Mouse (Mus musculus) CH12.LX (cell line): ENCODE measurements around the gene Nt5c2. TPM values are rescaled to one million over a fixed set of nuclear protein-coding genes. Genes with fewer than 3 reads are reported as not detected.

ENCODE experiments used
- DNase-seq: peaks from one replicate; pipeline ENCODE4 v3.0.0-alpha.2; 2013; ENCODE audit errors: extremely low read depth
- H3K27ac ChIP-seq: 2 replicates; pipeline ENCODE4 v1.5.1; 2012; ENCODE audit warnings: low read depth, mild to moderate bottlenecking, control low read depth, moderate library complexity; ENCODE audit not compliant: insufficient read depth
- H3K27me3 ChIP-seq: replicated peaks from 2 replicates; pipeline ENCODE3; 2012; ENCODE audit warnings: inconsistent platforms
- H3K36me3 ChIP-seq, 2 experiments: replicated peaks in 1 of 2; 2 replicates each; pipeline versions ENCODE3 to v1.6.1; 2012; ENCODE audit warnings: inconsistent platforms in 1 of 2, low read length in 1 of 2, mild to moderate bottlenecking in 1 of 2, mixed read lengths in 1 of 2, moderate library complexity in 1 of 2; ENCODE audit not compliant: control insufficient read depth in 1 of 2, insufficient read depth in 1 of 2
- H3K4me1 ChIP-seq, 2 experiments: 2 replicates each; pipeline ENCODE4 v1.6.1; 2012; ENCODE audit warnings: inconsistent platforms in 1 of 2, moderate library complexity in 1 of 2; ENCODE audit not compliant: insufficient read depth in 2 of 2, control insufficient read depth in 1 of 2
- H3K4me2 ChIP-seq: 2 replicates; pipeline ENCODE4 v1.6.1; 2012; ENCODE audit warnings: low read depth, mild to moderate bottlenecking, control low read depth; ENCODE audit not compliant: poor library complexity, insufficient read depth, severe bottlenecking
- H3K4me3 ChIP-seq, 3 experiments: fragments of 150-350 bp in 1 of 3; sonication (generic) in 1 of 3; replicated peaks in 1 of 3; 2 replicates each; pipeline versions ENCODE3 to v1.5.1; 2011 to 2012; ENCODE audit warnings: low read depth in 2 of 3, low read length in 2 of 3, mild to moderate bottlenecking in 2 of 3, moderate library complexity in 2 of 3, control low read depth in 1 of 3, improper control_type of control experiment in 1 of 3, inconsistent platforms in 1 of 3, mixed read lengths in 1 of 3; ENCODE audit not compliant: poor library complexity in 1 of 3
- H3K79me2 ChIP-seq: replicated peaks from 2 replicates; pipeline ENCODE4 v1.6.1; 2012; ENCODE audit warnings: mild to moderate bottlenecking, moderate library complexity; ENCODE audit not compliant: control insufficient read depth, poor library complexity, insufficient read depth, severe bottlenecking; ENCODE audit errors: extremely low read depth
- H3K9ac ChIP-seq: 2 replicates; pipeline ENCODE4 v1.6.1; 2012; ENCODE audit warnings: low read depth, mild to moderate bottlenecking, control low read depth, moderate library complexity; ENCODE audit not compliant: insufficient read depth
- H3K9me3 ChIP-seq: replicated peaks from 2 replicates; pipeline ENCODE3; 2012; ENCODE audit warnings: low read length, inconsistent platforms, mixed read lengths
- BHLHE40 ChIP-seq: IDR thresholded peaks from 2 replicates; pipeline ENCODE4 v1.6.1; 2011; ENCODE audit warnings: mild to moderate bottlenecking, low read depth, low read length, improper control_type of control experiment
- CHD1 ChIP-seq: IDR thresholded peaks from 2 replicates; pipeline ENCODE4 v1.6.1; 2012; ENCODE audit warnings: low read depth, low read length, improper control_type of control experiment, inconsistent platforms
- CHD2 ChIP-seq: IDR thresholded peaks from 2 replicates; pipeline ENCODE4 v1.6.1; 2011; ENCODE audit warnings: low read length, improper control_type of control experiment
- CTCF ChIP-seq, 2 experiments: IDR thresholded peaks in 1 of 2; conservative IDR thresholded peaks in 1 of 2; 2 replicates each; pipeline ENCODE4 v1.5.1; 2011 to 2012; ENCODE audit warnings: low read depth in 2 of 2, low read length in 2 of 2, improper control_type of control experiment in 1 of 2, inconsistent platforms in 1 of 2, mild to moderate bottlenecking in 1 of 2, moderate library complexity in 1 of 2
- E2F4 ChIP-seq: IDR thresholded peaks from 2 replicates; pipeline ENCODE4 v1.6.1; 2011; ENCODE audit warnings: low read depth, low read length, improper control_type of control experiment; ENCODE audit not compliant: insufficient replicate concordance
- ELF1 ChIP-seq: IDR thresholded peaks from 2 replicates; pipeline ENCODE4 v1.6.1; 2014; ENCODE audit warnings: low read depth, mild to moderate bottlenecking, inconsistent platforms, low read length, improper control_type of control experiment
- GABPA ChIP-seq: IDR thresholded peaks from 2 replicates; pipeline ENCODE4 v1.6.1; 2012; ENCODE audit warnings: low read depth, low read length, improper control_type of control experiment, inconsistent platforms; ENCODE audit not compliant: insufficient replicate concordance
- HCFC1 ChIP-seq: IDR thresholded peaks from 2 replicates; pipeline ENCODE4 v1.6.1; 2012; ENCODE audit warnings: low read depth, mild to moderate bottlenecking, inconsistent platforms, low read length, improper control_type of control experiment
- IRF4 ChIP-seq: IDR thresholded peaks from 2 replicates; pipeline ENCODE4 v1.6.1; 2014; ENCODE audit warnings: low read depth, mild to moderate bottlenecking, inconsistent platforms, low read length, improper control_type of control experiment
- JUN ChIP-seq: IDR thresholded peaks from 2 replicates; pipeline ENCODE4 v1.6.1; 2011; ENCODE audit warnings: low read depth, mild to moderate bottlenecking, low read length, improper control_type of control experiment, moderate library complexity; ENCODE audit not compliant: insufficient read depth
- JUND ChIP-seq: conservative IDR thresholded peaks from 2 replicates; pipeline ENCODE4 v1.6.1; 2011; ENCODE audit warnings: low read depth, low read length, improper control_type of control experiment
- MAFK ChIP-seq: IDR thresholded peaks from 2 replicates; pipeline ENCODE4 v1.6.1; 2011; ENCODE audit warnings: low read length, improper control_type of control experiment; ENCODE audit not compliant: insufficient replicate concordance
- MAX ChIP-seq: IDR thresholded peaks from 2 replicates; pipeline ENCODE4 v1.6.1; 2011; ENCODE audit warnings: low read length, improper control_type of control experiment
- MEF2A ChIP-seq: IDR thresholded peaks from 2 replicates; pipeline ENCODE4 v1.6.1; 2014; ENCODE audit warnings: low read depth, mild to moderate bottlenecking, inconsistent platforms, low read length, improper control_type of control experiment, borderline replicate concordance
- MXI1 ChIP-seq: IDR thresholded peaks from 2 replicates; pipeline ENCODE4 v1.6.1; 2011; ENCODE audit warnings: mild to moderate bottlenecking, low read depth, low read length, improper control_type of control experiment
- MYC ChIP-seq: IDR thresholded peaks from 2 replicates; pipeline ENCODE4 v1.6.1; 2011; ENCODE audit warnings: low read depth, mild to moderate bottlenecking, improper control_type of control experiment, low read length
- NELFE ChIP-seq: IDR thresholded peaks from 2 replicates; pipeline ENCODE4 v1.6.1; 2011; ENCODE audit warnings: low read depth, low read length, improper control_type of control experiment
- NRF1 ChIP-seq: IDR thresholded peaks from 2 replicates; pipeline ENCODE4 v1.6.1; 2014; ENCODE audit warnings: low read depth, mild to moderate bottlenecking, inconsistent platforms, low read length, improper control_type of control experiment, moderate library complexity
- PAX5 ChIP-seq: IDR thresholded peaks from 2 replicates; pipeline ENCODE4 v1.6.1; 2012; ENCODE audit warnings: low read length, inconsistent platforms, mixed read lengths
- POLR2AphosphoS2 ChIP-seq: IDR thresholded peaks from 2 replicates; pipeline ENCODE4 v1.6.1; 2011; ENCODE audit warnings: low read depth, low read length, improper control_type of control experiment
- SIN3A ChIP-seq: IDR thresholded peaks from 2 replicates; pipeline ENCODE4 v1.6.1; 2012; ENCODE audit warnings: low read length, improper control_type of control experiment, inconsistent platforms
- SMC3 ChIP-seq: IDR thresholded peaks from 2 replicates; pipeline ENCODE4 v1.6.1; 2011; ENCODE audit warnings: low read depth, low read length, improper control_type of control experiment
- TCF12 ChIP-seq: IDR thresholded peaks from 2 replicates; pipeline ENCODE4 v1.6.1; 2014; ENCODE audit warnings: low read depth, mild to moderate bottlenecking, inconsistent platforms, low read length, improper control_type of control experiment
- UBTF ChIP-seq: IDR thresholded peaks from 2 replicates; pipeline ENCODE4 v1.6.1; 2012; ENCODE audit warnings: low read depth, mild to moderate bottlenecking, inconsistent platforms, low read length, improper control_type of control experiment, moderate library complexity
- USF2 ChIP-seq: conservative IDR thresholded peaks from 2 replicates; pipeline ENCODE4 v1.6.1; 2011; ENCODE audit warnings: low read depth, low read length, improper control_type of control experiment
- ZC3H11A ChIP-seq: IDR thresholded peaks from 2 replicates; pipeline ENCODE4 v1.6.1; 2012; ENCODE audit warnings: low read depth, mild to moderate bottlenecking, inconsistent platforms, low read length, improper control_type of control experiment
- ZMIZ1 ChIP-seq: IDR thresholded peaks from 2 replicates; pipeline ENCODE4 v1.6.1; 2012; ENCODE audit warnings: low read depth, mild to moderate bottlenecking, inconsistent platforms, low read length, improper control_type of control experiment
- ZNF384 ChIP-seq: IDR thresholded peaks from 2 replicates; pipeline ENCODE4 v1.6.1; 2012; ENCODE audit warnings: low read depth, low read length, improper control_type of control experiment, inconsistent platforms
- dilution Hi-C: fragments of 300-500 bp; cut with MboI; formaldehyde crosslinking; loops from 2 replicates; pipeline ENCODE4 v1.14.3; 2020; ENCODE audit warnings: low sequenced_read_pairs; ENCODE audit not compliant: extremely low pct_unique_long_range_greater_than_20kb, extremely low pct_ligation_motif_present
- in situ Hi-C: fragments of 300-500 bp; cut with MboI; formaldehyde crosslinking; loops from 3 replicates; pipeline ENCODE4 v1.14.3; 2019; ENCODE audit warnings: low sequenced_read_pairs, low pct_ligation_motif_present, low pct_unique_long_range_greater_than_20kb, mixed read lengths
- polyA plus RNA-seq: library from polyadenylated mRNA; unstranded; fragments of >175 nt; gene quantifications from 2 replicates; pipeline ENCODE4 v1.2.1, GENCODE M21; 2012; ENCODE audit warnings: low read depth; ENCODE audit not compliant: insufficient read length
- total RNA-seq, 2 experiments: library from RNA; depleted of rRNA; stranded (reverse); fragments of 300-350 nt in 1 of 2; fragments of >200 nt in 1 of 2; gene quantifications; 2 replicates each; pipeline ENCODE4 v1.2.3; 2012 to 2014

The Nt5c2 gene
- total and polyA plus RNA-seq, 3 experiments, result 15.1 to 62.9 (median 21.1) TPM

- H3K9ac ChIP-seq, result no peak overlapping the region
- in situ Hi-C loops (no loop called here), dilution Hi-C loops (no loop called here)
- no peaks in the 10 kb centered on the region for H3K79me2 ChIP-seq
- H3K27ac ChIP-seq, result no peak overlapping the region
- H3K4me2 ChIP-seq, result no peak overlapping the region
- TF ChIP-seq NRF1 (no peak), MYC (no peak), NELFE (no peak), CHD2 (no peak), ZNF384 (no peak), ELF1 (no peak), MAX (no peak), BHLHE40 (no peak), TCF12 (no peak), ZC3H11A (no peak), MEF2A (no peak), POLR2AphosphoS2 (no peak), CTCF (conservative IDR thresholded peaks at IDR 0.05 in 1 of 2, IDR thresholded peaks at IDR 0.05 in 1 of 2; ENCODE audit: low read depth in 2 of 2, low read length in 2 of 2) (no peak), CHD1 (no peak), ZMIZ1 (no peak), SIN3A (no peak), HCFC1 (no peak), JUND (no peak), JUN (no peak)
- no peak overlapping the region for H3K4me3 ChIP-seq
- no peaks in the 10 kb centered on the region for H3K27me3 ChIP-seq
- no peak for DNase-seq
- H3K36me3 ChIP-seq, result peaks cover 0 to 6% of the 10 kb centered on the region in 2 experiments
- peaks cover 4 to 5% of the 10 kb centered on the region in 2 experiments; a peak in 1 of 4 replicates for H3K4me1 ChIP-seq
- H3K9me3 ChIP-seq, result no peaks in the 10 kb centered on the region
Observed at GRCm38 (mm10) chr19:46864731-46865331, 150.1 kb downstream of the Nt5c2 start.

DNA sequence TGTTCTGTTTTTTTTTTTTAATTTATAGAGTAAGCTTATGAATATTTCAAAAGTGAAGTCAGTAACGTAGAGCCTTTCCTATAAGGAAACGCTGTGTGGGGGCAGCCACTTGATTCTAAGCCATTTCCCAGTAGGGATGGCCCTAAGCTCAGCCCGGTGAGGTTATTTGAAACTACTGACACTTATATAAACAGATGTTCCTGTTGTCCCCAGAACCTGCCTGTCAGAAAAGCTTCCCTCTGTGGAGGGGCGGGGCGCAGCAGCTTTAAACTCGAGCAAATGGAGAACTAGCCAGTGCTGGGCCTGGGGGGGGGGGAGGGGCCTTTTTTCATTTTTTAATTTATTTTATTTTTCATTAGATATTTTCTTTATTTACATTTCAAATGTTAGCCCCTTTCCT is 150.9 kb downstream of the Nt5c2 start:
- in situ Hi-C loops, result no loop called here
- peaks cover 4 to 5% of the 10 kb centered on the region in 2 experiments; a peak in 1 of 4 replicates for H3K4me1 ChIP-seq
- dilution Hi-C loops, result no loop called here
- no peaks in the 10 kb centered on the region for H3K27me3 ChIP-seq
- no peak overlapping the region for H3K4me2 ChIP-seq
- H3K9ac ChIP-seq, result no peak overlapping the region
- no peaks in the 10 kb centered on the region for H3K79me2 ChIP-seq
- H3K9me3 ChIP-seq, result no peaks in the 10 kb centered on the region
- no peak overlapping the region for H3K27ac ChIP-seq
- no peak overlapping the region for H3K4me3 ChIP-seq
- peaks cover 0 to 6% of the 10 kb centered on the region in 2 experiments for H3K36me3 ChIP-seq
- no peak for DNase-seq
- TF ChIP-seq GABPA (no peak), NELFE (no peak), E2F4 (no peak), USF2 (no peak), ZC3H11A (no peak), SMC3 (no peak), ZNF384 (no peak), IRF4 (no peak), TCF12 (no peak), CTCF (conservative IDR thresholded peaks at IDR 0.05 in 1 of 2, IDR thresholded peaks at IDR 0.05 in 1 of 2; ENCODE audit: low read depth in 2 of 2, low read length in 2 of 2) (no peak), JUN (no peak), NRF1 (no peak), MXI1 (no peak), MAFK (no peak), POLR2AphosphoS2 (no peak), UBTF (no peak), PAX5 (no peak), CHD2 (no peak)
